Mouse (Mus musculus) forebrain, embryonic 12.5 days (tissue): ENCODE data around the gene Zfp629. TPM values are rescaled to one million over a fixed set of nuclear protein-coding genes. Genes with fewer than 3 reads are reported as not detected.
"Not testable (repeated sequence)": the region's sequence is repeated elsewhere in the genome, so short reads cannot be mapped to it uniquely, and the experiment has no call there.

Experiments
- ATAC-seq: fragments of 200-750 bp; cut with Nextera tagmentation; 2 replicates; pipeline ENCODE4 v1.8.0; 2017; ENCODE audit warnings: moderate TSS enrichment; ENCODE audit not compliant: low FRiP score
- H3K27ac ChIP-seq: fragments of 300-500 bp; sonication (generic); 2 replicates; pipeline ENCODE4 v1.5.1; 2016; ENCODE audit warnings: mild to moderate bottlenecking
- H3K27me3 ChIP-seq: fragments of 300-500 bp; sonication (generic); 2 replicates; pipeline ENCODE4 v1.6.1; 2016; ENCODE audit warnings: mild to moderate bottlenecking
- H3K36me3 ChIP-seq: fragments of 300-500 bp; sonication (generic); replicated peaks from 2 replicates; pipeline ENCODE4 v1.6.1; 2016; ENCODE audit warnings: mild to moderate bottlenecking
- H3K4me1 ChIP-seq: fragments of 300-500 bp; sonication (generic); 2 replicates; pipeline ENCODE4 v1.6.1; 2016
- H3K4me2 ChIP-seq: fragments of 300-500 bp; sonication (generic); 2 replicates; pipeline ENCODE4 v1.6.1; 2016; ENCODE audit warnings: mild to moderate bottlenecking, moderate library complexity
- H3K4me3 ChIP-seq: fragments of 300-500 bp; sonication (generic); replicated peaks from 2 replicates; pipeline ENCODE4 v1.5.1; 2016; ENCODE audit warnings: mild to moderate bottlenecking
- H3K9ac ChIP-seq: fragments of 300-500 bp; sonication (generic); 2 replicates; pipeline ENCODE4 v1.6.1; 2016; ENCODE audit warnings: mild to moderate bottlenecking
- H3K9me3 ChIP-seq: fragments of 300-500 bp; sonication (generic); 2 replicates; pipeline ENCODE4 v1.6.1; 2016
- WGBS: fragments of 180-500 bp; shearing (Covaris S2); methylation state at CpG from one replicate; pipeline ENCODE4 v1.1.7; 2016; 5-methylcytosine and 5-hydroxymethylcytosine counted together
- polyA plus RNA-seq: library from polyadenylated mRNA; unstranded; fragments of >200 nt; fragmentation: Nextera tagmentation; extraction: Ambion mirVana; gene quantifications from 2 replicates; pipeline ENCODE4 v1.2.1, GENCODE M21; 2016

Gene Zfp629
- polyA plus RNA-seq: 31.7 and 34.6 TPM in 2 replicates

DNA sequence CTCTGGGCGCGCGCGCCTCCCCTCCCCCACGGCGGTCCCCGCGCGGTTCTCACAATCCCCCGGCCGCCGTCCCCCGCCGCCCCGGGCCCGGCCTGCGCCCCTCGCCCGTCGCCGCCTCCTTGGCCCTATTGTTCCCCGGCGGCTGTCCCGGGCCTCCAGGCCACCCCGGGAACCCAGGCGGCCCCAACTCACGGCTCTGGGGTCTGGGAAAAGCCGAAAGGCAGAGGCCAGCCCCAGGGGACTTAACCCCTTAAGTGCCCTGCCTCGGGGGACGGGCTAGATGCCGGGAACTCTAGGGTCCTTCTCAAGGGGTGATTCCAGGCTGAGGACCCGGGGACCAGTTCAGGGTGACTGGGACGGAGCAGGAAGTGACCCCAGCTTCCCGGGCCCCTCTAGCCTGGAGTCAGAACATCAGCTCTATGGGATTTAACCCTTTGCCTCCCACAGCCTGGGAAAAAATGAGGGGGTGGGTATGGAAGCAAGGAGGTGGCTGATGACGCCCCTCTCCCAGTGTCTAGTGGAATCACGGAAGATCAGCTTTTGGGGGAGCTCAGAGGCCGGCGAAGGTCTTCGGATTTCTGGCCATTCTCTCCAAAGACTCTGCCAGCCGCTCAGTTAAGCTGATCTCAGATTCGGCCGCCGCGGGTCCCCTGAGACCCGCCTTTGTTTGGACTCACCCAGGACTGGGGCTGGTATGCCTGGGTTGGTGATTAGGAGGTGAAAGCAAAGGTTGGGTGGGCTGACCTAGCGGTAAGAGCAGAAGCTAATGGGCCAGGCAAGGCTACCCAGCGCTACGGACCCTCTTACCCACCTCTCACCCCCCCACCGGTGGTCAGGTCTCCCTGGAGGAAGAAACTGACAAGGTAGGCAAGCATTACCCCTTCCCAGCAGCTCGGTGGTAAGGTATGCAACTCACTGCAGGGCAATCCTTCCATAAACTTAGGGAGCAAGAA is at the start of gene Zfp629:
TSS of gene Zfp629 (minus strand) at position 907 of the 953 bp plus-strand sequence.
- 1% methylated on average over 49 of the region's 50 CpGs for WGBS
- H3K9ac ChIP-seq: peak within 1 kb of the TSS; percentile 98
- peak within 1 kb of the TSS; percentile 100 for H3K4me3 ChIP-seq
- peak; percentile 89 for ATAC-seq
- peaks cover 29% of the 10 kb centered on the region for H3K36me3 ChIP-seq
- peaks cover 30% of the 10 kb centered on the region for H3K4me1 ChIP-seq
- peak within 1 kb of the TSS; percentile 90 for H3K4me2 ChIP-seq
- no peaks in the 10 kb centered on the region for H3K27me3 ChIP-seq
- H3K27ac ChIP-seq: peak within 1 kb of the TSS; percentile 87
- no peaks in the 10 kb centered on the region for H3K9me3 ChIP-seq

- H3K4me2 ChIP-seq: no peak overlapping the region
- no peaks in the 10 kb centered on the region for H3K9me3 ChIP-seq
- H3K36me3 ChIP-seq: peaks cover 19% of the 10 kb centered on the region
- no peak overlapping the region for H3K4me3 ChIP-seq
- no peaks in the 10 kb centered on the region for H3K27me3 ChIP-seq
- no peaks in the 10 kb centered on the region for H3K4me1 ChIP-seq
- no peak overlapping the region for H3K27ac ChIP-seq
- no peak for ATAC-seq
- 91% methylated on average over 6 of the region's 6 CpGs for WGBS
- H3K9ac ChIP-seq: no peak overlapping the region
Observed at GRCm38 (mm10) chr7:127662926-127663325, 47.3 kb upstream of the Zfp629 start.

DNA sequence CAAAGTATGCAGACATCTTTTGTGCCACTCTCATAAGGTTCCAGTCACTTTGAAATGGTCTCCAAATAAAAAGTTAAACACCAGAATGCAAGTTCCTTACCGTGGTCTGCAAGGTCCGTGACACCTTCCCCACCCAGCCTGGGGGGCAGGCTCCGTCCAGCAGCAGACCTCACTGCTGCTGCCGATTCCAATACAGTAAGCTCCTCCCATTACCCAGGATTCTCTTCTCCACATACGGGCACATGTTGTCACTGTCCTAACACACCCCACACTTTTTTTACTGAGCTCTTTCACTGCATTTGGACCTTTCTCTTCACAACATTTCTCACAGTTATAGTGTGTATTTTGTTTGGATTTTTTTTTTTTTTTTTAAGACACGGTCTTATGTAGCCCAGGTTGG is 46.2 kb upstream of the Zfp629 start:
- no peak overlapping the region for H3K4me2 ChIP-seq
- no peak overlapping the region for H3K27ac ChIP-seq
- no peak for ATAC-seq
- WGBS: 85% methylated on average over 6 of the region's 6 CpGs
- H3K4me3 ChIP-seq: no peak overlapping the region
- no peaks in the 10 kb centered on the region for H3K9me3 ChIP-seq
- H3K27me3 ChIP-seq: no peaks in the 10 kb centered on the region
- no peak overlapping the region for H3K9ac ChIP-seq
- peaks cover 19% of the 10 kb centered on the region for H3K36me3 ChIP-seq
- no peaks in the 10 kb centered on the region for H3K4me1 ChIP-seq

DNA sequence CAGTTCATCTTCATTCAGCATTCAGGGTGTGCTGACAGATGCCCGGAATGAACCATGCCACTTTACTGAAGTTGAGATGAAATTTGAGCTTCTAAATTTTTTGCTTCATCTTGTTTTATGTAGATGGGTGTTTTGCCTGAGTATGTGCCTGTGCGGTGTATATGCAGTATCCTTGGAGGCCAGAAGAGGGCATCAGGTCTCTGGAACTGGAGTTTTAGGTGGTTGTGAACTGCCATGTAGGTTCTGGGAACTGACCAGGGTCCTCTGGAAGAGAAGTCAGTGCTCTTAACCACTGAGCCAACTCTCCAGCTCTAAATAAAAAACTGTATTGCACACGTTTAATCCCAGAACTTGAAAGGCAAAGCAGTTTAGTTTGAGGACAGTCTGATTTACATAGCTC is 45.3 kb upstream of the Zfp629 start:
- no peak overlapping the region for H3K27ac ChIP-seq
- no peak overlapping the region for H3K4me3 ChIP-seq
- no peaks in the 10 kb centered on the region for H3K9me3 ChIP-seq
- ATAC-seq: no peak
- H3K4me2 ChIP-seq: no peak overlapping the region
- H3K9ac ChIP-seq: no peak overlapping the region
- H3K27me3 ChIP-seq: no peaks in the 10 kb centered on the region
- WGBS: 85% methylated on average over 3 of the region's 3 CpGs
- no peaks in the 10 kb centered on the region for H3K4me1 ChIP-seq
- H3K36me3 ChIP-seq: peaks cover 9% of the 10 kb centered on the region

GRCm38 (mm10) chr7:127656946-127657345 is 41.3 kb upstream of the Zfp629 start:
- no peaks in the 10 kb centered on the region for H3K27me3 ChIP-seq

DNA sequence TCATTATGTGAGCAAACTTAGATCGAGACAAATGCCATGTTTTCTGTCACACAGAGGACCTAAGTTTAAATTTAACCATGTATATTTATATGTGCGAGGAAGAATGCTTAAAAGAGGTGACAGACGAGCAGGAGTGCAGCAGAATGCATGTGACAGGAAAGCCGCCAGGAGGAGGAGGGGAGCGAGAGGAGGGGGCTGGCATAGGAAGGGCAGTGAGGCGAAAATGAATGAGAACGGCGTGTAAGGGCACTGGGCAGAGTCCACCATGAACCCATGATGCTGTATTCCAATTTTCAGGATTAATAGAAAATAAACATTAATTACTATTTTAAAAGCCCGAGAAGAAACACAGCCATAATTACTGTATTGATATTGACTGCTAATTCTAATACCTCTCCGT is 38.7 kb upstream of the Zfp629 start:
- Histone ChIP-seq H3K4me1 (0 out of 2 replicates have a peak, but pooled peaks cover 4% of the 10 kb centered on the region), H3K27me3 (no peaks in the 10 kb centered on the region), H3K9ac (no peak overlapping the region), H3K4me3 (no peak overlapping the region), H3K4me2 (no peak overlapping the region), H3K36me3 (no peaks in the 10 kb centered on the region), H3K27ac (no peak overlapping the region), H3K9me3 (no peaks in the 10 kb centered on the region)
- WGBS: 80% methylated on average over 10 of the region's 10 CpGs
- ATAC-seq: no peak

More at GRCm38 (mm10) chr7:127656946-127657345, 41.3 kb upstream of the Zfp629 start:
- ATAC-seq: no peak
- Histone ChIP-seq H3K4me2 (no peak overlapping the region), H3K9me3 (no peaks in the 10 kb centered on the region), H3K27ac (no peak overlapping the region), H3K4me1 (0 out of 2 replicates have a peak, but pooled peaks cover 2% of the 10 kb centered on the region), H3K4me3 (no peak overlapping the region), H3K9ac (no peak overlapping the region), H3K36me3 (0 out of 2 replicates have a peak, but pooled peaks cover 5% of the 10 kb centered on the region)
- WGBS: 43% methylated on average over 4 of the region's 4 CpGs

- no peak for ATAC-seq
- Histone ChIP-seq H3K27ac (no peak overlapping the region), H3K36me3 (no peaks in the 10 kb centered on the region), H3K4me3 (no peak overlapping the region), H3K9ac (no peak overlapping the region), H3K9me3 (no peaks in the 10 kb centered on the region), H3K27me3 (no peaks in the 10 kb centered on the region), H3K4me2 (peak overlapping the region; percentile 3; the same call in 1 of the 2 replicates), H3K4me1 (0 out of 2 replicates have a peak, but pooled peaks cover 4% of the 10 kb centered on the region)
- WGBS: 14% methylated on average over 18 of the region's 18 CpGs
Observed at GRCm38 (mm10) chr7:127652050-127652449, 36.5 kb upstream of the Zfp629 start.

DNA sequence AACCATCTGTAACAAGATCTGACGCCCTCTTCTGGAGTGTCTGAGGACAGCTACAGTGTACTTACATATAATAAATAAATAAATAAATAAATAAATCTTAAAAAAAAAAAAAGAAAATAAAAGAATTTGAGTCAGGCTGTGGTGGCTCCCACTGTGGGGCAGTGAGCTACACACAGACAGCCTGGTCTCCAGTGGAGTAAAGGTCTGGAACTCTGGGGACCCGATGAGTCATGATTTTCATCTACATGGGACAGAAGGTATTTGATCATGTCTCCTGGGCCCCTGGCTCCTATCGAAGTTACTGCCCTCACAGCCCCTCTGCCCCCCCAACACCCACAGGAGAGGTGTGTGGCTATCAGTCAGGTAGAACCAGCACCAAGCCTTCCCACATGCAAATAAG is 36.0 kb upstream of the Zfp629 start:
- Histone ChIP-seq H3K36me3 (no peaks in the 10 kb centered on the region), H3K9ac (no peak overlapping the region), H3K4me2 (no peak overlapping the region; the same call in 1 of the 2 replicates), H3K27me3 (no peaks in the 10 kb centered on the region), H3K27ac (no peak overlapping the region), H3K4me3 (no peak overlapping the region), H3K4me1 (0 out of 2 replicates have a peak, but pooled peaks cover 4% of the 10 kb centered on the region), H3K9me3 (no peaks in the 10 kb centered on the region)
- WGBS: 71% methylated on average over 2 of the region's 3 CpGs
- no peak for ATAC-seq

DNA sequence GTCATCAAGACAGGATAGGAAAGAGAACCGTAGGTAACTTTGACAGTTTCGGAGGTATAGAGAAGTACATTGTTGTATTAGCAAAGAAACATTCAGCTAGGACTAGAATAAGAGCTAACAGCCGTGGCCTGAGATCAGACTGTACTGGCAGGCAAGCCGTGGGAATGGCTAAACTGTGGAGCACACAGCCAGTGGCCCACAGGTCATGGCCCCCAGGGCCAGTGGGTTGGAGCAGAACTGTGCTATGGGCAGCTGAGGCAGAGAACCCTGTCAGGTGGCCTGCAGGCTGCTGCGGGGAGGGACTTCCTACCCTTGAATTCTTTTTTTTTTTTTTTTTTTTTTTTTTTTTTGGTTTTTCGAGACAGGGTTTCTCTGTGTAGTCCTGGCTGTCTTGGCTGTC is 33.6 kb upstream of the Zfp629 start:
- WGBS: 89% methylated on average over 5 of the region's 6 CpGs
- Histone ChIP-seq H3K27me3 (no peaks in the 10 kb centered on the region), H3K4me1 (0 out of 2 replicates have a peak, but pooled peaks cover 4% of the 10 kb centered on the region), H3K4me2 (no peak overlapping the region), H3K4me3 (no peak overlapping the region), H3K36me3 (no peaks in the 10 kb centered on the region), H3K27ac (no peak overlapping the region), H3K9me3 (no peaks in the 10 kb centered on the region), H3K9ac (no peak overlapping the region)
- ATAC-seq: no peak

DNA sequence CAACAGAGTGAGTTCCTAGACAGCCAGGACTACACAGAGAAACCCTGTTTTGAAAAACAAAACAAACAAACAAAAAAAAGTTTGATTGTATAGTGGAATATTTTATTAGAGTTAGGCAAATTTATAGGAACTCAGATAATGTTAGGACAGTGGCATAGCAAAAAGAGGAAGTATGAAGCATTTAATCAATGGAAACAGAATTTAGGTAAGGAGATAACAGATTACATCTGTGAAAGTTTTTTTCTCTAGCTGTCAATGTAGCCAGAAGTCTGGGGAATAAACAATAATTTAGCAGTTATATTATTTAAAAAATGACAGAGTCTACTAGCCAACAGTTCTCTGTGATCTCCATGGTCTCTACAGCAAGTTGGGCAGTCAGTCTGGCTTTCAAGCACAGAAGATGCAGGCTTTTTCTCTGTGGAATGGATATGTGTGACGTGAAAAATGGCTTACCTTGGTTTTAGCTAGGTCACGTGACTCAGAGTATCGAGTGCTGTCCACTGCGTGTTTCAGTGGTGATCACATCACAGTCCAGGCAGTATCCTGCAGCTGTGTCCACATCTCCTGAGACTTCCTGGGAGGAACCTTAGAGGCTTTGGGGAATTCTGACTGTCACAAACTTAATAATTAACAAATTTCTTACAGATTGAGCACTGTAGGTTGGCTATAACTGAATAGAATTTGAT is 33.1 kb upstream of the Zfp629 start:
- no peak overlapping the region for H3K4me2 ChIP-seq
- 0 out of 2 replicates have a peak, but pooled peaks cover 4% of the 10 kb centered on the region for H3K4me1 ChIP-seq
- H3K9ac ChIP-seq: no peak overlapping the region
- 85% methylated on average over 4 of the region's 4 CpGs for WGBS
- H3K9me3 ChIP-seq: no peaks in the 10 kb centered on the region
- no peak for ATAC-seq
- no peaks in the 10 kb centered on the region for H3K36me3 ChIP-seq
- H3K27ac ChIP-seq: no peak overlapping the region
- H3K4me3 ChIP-seq: no peak overlapping the region
- no peaks in the 10 kb centered on the region for H3K27me3 ChIP-seq

- not testable (repeated sequence) for H3K4me2 ChIP-seq, H3K4me3 ChIP-seq, H3K4me1 ChIP-seq, ATAC-seq, H3K27me3 ChIP-seq, H3K27ac ChIP-seq, H3K9me3 ChIP-seq, H3K9ac ChIP-seq, H3K36me3 ChIP-seq
- WGBS: 93% methylated on average over 7 of the region's 7 CpGs
Observed at GRCm38 (mm10) chr7:127647576-127647975, 32.0 kb upstream of the Zfp629 start.

DNA sequence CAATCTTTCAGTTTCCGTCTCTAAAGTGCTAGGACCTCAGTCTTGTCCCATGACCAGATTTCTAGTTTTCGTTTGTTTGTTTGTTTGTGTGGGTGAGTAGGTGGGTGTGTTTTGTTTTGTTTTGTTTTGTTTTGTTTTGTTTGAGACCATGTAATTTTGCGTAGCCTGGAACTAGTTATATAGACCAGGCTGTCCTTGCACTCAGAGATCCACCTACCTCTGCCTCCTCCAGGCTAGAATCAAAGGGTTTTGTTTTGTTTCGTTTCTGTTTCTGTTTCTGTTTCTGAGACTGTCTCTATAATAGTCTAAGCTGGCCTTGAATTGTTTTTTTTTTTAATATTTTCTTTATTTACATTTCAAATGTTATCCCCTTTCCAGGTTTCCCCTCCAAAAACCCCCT is 30.8 kb upstream of the Zfp629 start:
- H3K9ac ChIP-seq: no peak overlapping the region
- H3K36me3 ChIP-seq: no peaks in the 10 kb centered on the region
- H3K27me3 ChIP-seq: no peaks in the 10 kb centered on the region
- no peak overlapping the region for H3K4me2 ChIP-seq
- WGBS: 88% methylated on average over 4 of the region's 4 CpGs
- no peak overlapping the region for H3K4me3 ChIP-seq
- no peak for ATAC-seq
- no peaks in the 10 kb centered on the region for H3K4me1 ChIP-seq
- no peak overlapping the region for H3K27ac ChIP-seq
- H3K9me3 ChIP-seq: no peaks in the 10 kb centered on the region
